Comparison of ENCODE assay signal across 17 mouse cellular contexts in genomic region chr1:132654769-132655168, GRCm38 (mm10).
DNase-seq lines count a peak whose midpoint lies in the region; ATAC-seq and TF ChIP-seq lines count a peak whose summit lies in the region.
"Had no signal": no experiment of that assay in that cellular context is flagged by ENCODE, and none has a peak within 500 bp of the region (broad histone marks: within the 10 kb centered on the region; RNA-seq: fewer than 3 reads in every experiment).

No protein-coding gene starts in this region.

- no peaks in the 10 kb centered on the region for H3K36me3 ChIP-seq in midbrain, embryonic 12.5 days
- H3K36me3 ChIP-seq in midbrain, embryonic 10.5 days, result no peaks in the 10 kb centered on the region
- H3K36me3 ChIP-seq in forebrain, embryonic 16.5 days (ENCODE audit: control insufficient read depth, insufficient read depth), result no peaks in the 10 kb centered on the region
- H3K36me3 ChIP-seq in hindbrain, postnatal 0 days (ENCODE audit: insufficient read depth, low read length), result no peaks in the 10 kb centered on the region
- H3K36me3 ChIP-seq in neural tube, embryonic 15.5 days, result no peaks in the 10 kb centered on the region
- no peaks in the 10 kb centered on the region for H3K36me3 ChIP-seq in embryonic facial prominence, embryonic 10.5 days (replicated peaks)
- H3K36me3 ChIP-seq: embryonic facial prominence, embryonic 13.5 days had no signal

- no peaks in the 10 kb centered on the region for H3K9me3 ChIP-seq in midbrain, embryonic 12.5 days
- H3K9me3 ChIP-seq in midbrain, embryonic 10.5 days (replicated peaks), result no peaks in the 10 kb centered on the region
- H3K9me3 ChIP-seq in forebrain, embryonic 16.5 days (ENCODE audit: control insufficient read depth, low read length), result no peaks in the 10 kb centered on the region
- H3K9me3 ChIP-seq in hindbrain, postnatal 0 days (ENCODE audit: low read length), result no peaks in the 10 kb centered on the region
- H3K9me3 ChIP-seq in neural tube, embryonic 15.5 days (replicated peaks), result no peaks in the 10 kb centered on the region
- H3K9me3 ChIP-seq in embryonic facial prominence, embryonic 10.5 days, result no peaks in the 10 kb centered on the region
- H3K9me3 ChIP-seq: embryonic facial prominence, embryonic 13.5 days had no signal

- ATAC-seq in midbrain, embryonic 12.5 days (ENCODE audit: low FRiP score, low read depth), result no peak
- ATAC-seq in forebrain, embryonic 16.5 days, result no peak
- ATAC-seq in hindbrain, postnatal 0 days, result no peak
- peak; percentile 40; the same call in 1 of the 2 replicates for ATAC-seq in neural tube, embryonic 15.5 days (ENCODE audit: low FRiP score)
- ATAC-seq: liver, postnatal 0 days had no signal

- no peak overlapping the region for H3K9ac ChIP-seq in midbrain, embryonic 12.5 days (replicated peaks)
- peak overlapping the region; percentile 40 for H3K9ac ChIP-seq in forebrain, embryonic 16.5 days (replicated peaks; ENCODE audit: low read depth, low read length)
- peak overlapping the region; percentile 30 for H3K9ac ChIP-seq in hindbrain, postnatal 0 days (replicated peaks; ENCODE audit: low read length)
- no peak overlapping the region for H3K9ac ChIP-seq in neural tube, embryonic 15.5 days (replicated peaks)
- H3K9ac ChIP-seq: embryonic facial prominence, embryonic 13.5 days; liver, postnatal 0 days had no signal

- no peak for TF ChIP-seq CTCF in hindbrain, postnatal 0 days (IDR thresholded peaks at IDR 0.05; ENCODE audit: low read depth)

- H3K27ac ChIP-seq in midbrain, embryonic 12.5 days (replicated peaks), result peak overlapping the region; percentile 43; the same call in 1 of the 2 replicates
- H3K27ac ChIP-seq in midbrain, embryonic 10.5 days (replicated peaks), result no peak overlapping the region; the same call in 1 of the 2 replicates
- peak overlapping the region; percentile 86 for H3K27ac ChIP-seq in forebrain, embryonic 16.5 days (ENCODE audit: low read length)
- H3K27ac ChIP-seq in hindbrain, postnatal 0 days, result peak overlapping the region; percentile 56
- peak overlapping the region; percentile 54 for H3K27ac ChIP-seq in neural tube, embryonic 15.5 days (replicated peaks)
- no peak overlapping the region for H3K27ac ChIP-seq in embryonic facial prominence, embryonic 10.5 days (replicated peaks)
- H3K27ac ChIP-seq: embryonic facial prominence, embryonic 13.5 days; gastrocnemius, adult 2 months had no signal

- H3K4me1 ChIP-seq in midbrain, embryonic 12.5 days, result peaks cover 41% of the 10 kb centered on the region
- peaks cover 48% of the 10 kb centered on the region for H3K4me1 ChIP-seq in midbrain, embryonic 10.5 days
- H3K4me1 ChIP-seq in forebrain, embryonic 16.5 days (replicated peaks; ENCODE audit: control insufficient read depth, insufficient read depth, low read length), result peaks cover 63% of the 10 kb centered on the region
- peaks cover 34% of the 10 kb centered on the region for H3K4me1 ChIP-seq in hindbrain, postnatal 0 days (ENCODE audit: insufficient read depth, low read length)
- peaks cover 46% of the 10 kb centered on the region for H3K4me1 ChIP-seq in neural tube, embryonic 15.5 days
- H3K4me1 ChIP-seq in embryonic facial prominence, embryonic 10.5 days, result peaks cover 27% of the 10 kb centered on the region
- H3K4me1 ChIP-seq: embryonic facial prominence, embryonic 13.5 days had no signal

- DNase-seq in midbrain, embryonic 10.5 days (ENCODE audit: low spot score), result no peak
- DNase-seq in hindbrain, postnatal 0 days (ENCODE audit: low spot score), result peak; percentile 18
- DNase-seq in embryonic facial prominence, embryonic 10.5 days (ENCODE audit: low spot score), result no peak
- no peak for DNase-seq in kidney, adult 9 months
- DNase-seq: adrenal gland, postnatal 25 days; gastrocnemius, adult 2 months; heart, adult 11 months; kidney, adult 18-20 months; kidney, postnatal 25 days; liver; liver, postnatal 0 days; lung, postnatal 14 days; right cerebral cortex, adult 18-20 months had no signal

- H3K4me2 ChIP-seq in midbrain, embryonic 12.5 days (replicated peaks), result no peak overlapping the region
- no peak overlapping the region for H3K4me2 ChIP-seq in forebrain, embryonic 16.5 days (ENCODE audit: low read length)
- H3K4me2 ChIP-seq in hindbrain, postnatal 0 days (ENCODE audit: low read depth, low read length), result no peak overlapping the region
- no peak overlapping the region; the same call in 1 of the 2 replicates for H3K4me2 ChIP-seq in neural tube, embryonic 15.5 days
- H3K4me2 ChIP-seq: embryonic facial prominence, embryonic 13.5 days had no signal

- 60% methylated on average over 9 of the region's 9 CpGs for WGBS in midbrain, embryonic 12.5 days
- WGBS in midbrain, embryonic 10.5 days, result 71% methylated on average over 9 of the region's 9 CpGs
- 44% methylated on average over 9 of the region's 9 CpGs for WGBS in forebrain, embryonic 16.5 days
- 40% methylated on average over 9 of the region's 9 CpGs for WGBS in hindbrain, postnatal 0 days
- WGBS in neural tube, embryonic 15.5 days, result 24% methylated on average over 9 of the region's 9 CpGs
- 78% methylated on average over 9 of the region's 9 CpGs for WGBS in embryonic facial prominence, embryonic 10.5 days

- H3K4me3 ChIP-seq in midbrain, embryonic 12.5 days, result no peak overlapping the region
- no peak overlapping the region for H3K4me3 ChIP-seq in midbrain, embryonic 10.5 days
- H3K4me3 ChIP-seq in forebrain, embryonic 16.5 days (replicated peaks; ENCODE audit: low read length), result no peak overlapping the region
- H3K4me3 ChIP-seq in hindbrain, postnatal 0 days (ENCODE audit: low read length), result no peak overlapping the region
- no peak overlapping the region for H3K4me3 ChIP-seq in neural tube, embryonic 15.5 days (replicated peaks)
- H3K4me3 ChIP-seq in embryonic facial prominence, embryonic 10.5 days, result no peak overlapping the region
- H3K4me3 ChIP-seq: embryonic facial prominence, embryonic 13.5 days; gastrocnemius, adult 2 months had no signal

- no peaks in the 10 kb centered on the region for H3K27me3 ChIP-seq in midbrain, embryonic 12.5 days
- no peaks in the 10 kb centered on the region for H3K27me3 ChIP-seq in midbrain, embryonic 10.5 days (ENCODE audit: low read depth, poor library complexity, severe bottlenecking)
- no peaks in the 10 kb centered on the region for H3K27me3 ChIP-seq in forebrain, embryonic 16.5 days (replicated peaks; ENCODE audit: control insufficient read depth, insufficient read depth, low read length)
- no peaks in the 10 kb centered on the region for H3K27me3 ChIP-seq in hindbrain, postnatal 0 days (ENCODE audit: insufficient read depth, low read length)
- H3K27me3 ChIP-seq in neural tube, embryonic 15.5 days (replicated peaks), result no peaks in the 10 kb centered on the region
- H3K27me3 ChIP-seq in embryonic facial prominence, embryonic 10.5 days (replicated peaks; ENCODE audit: low read depth, poor library complexity, severe bottlenecking), result no peaks in the 10 kb centered on the region
- H3K27me3 ChIP-seq: embryonic facial prominence, embryonic 13.5 days had no signal

Comparison
In these comparisons a context has a peak if more than half of its experiments do, and no peak if none do; other contexts are left out.
1. H3K27ac ChIP-seq: peak in midbrain, embryonic 12.5 days (single experiment), forebrain, embryonic 16.5 days (single experiment), hindbrain, postnatal 0 days (single experiment) and neural tube, embryonic 15.5 days (single experiment); none in midbrain, embryonic 10.5 days (single experiment) and embryonic facial prominence, embryonic 10.5 days (single experiment).
2. H3K9ac ChIP-seq: peak in forebrain, embryonic 16.5 days (single experiment) and hindbrain, postnatal 0 days (single experiment); none in midbrain, embryonic 12.5 days (single experiment) and neural tube, embryonic 15.5 days (single experiment).